Mouse (Mus musculus) adrenal gland, adult 18-20 months (tissue): Measurements from ENCODE around the gene Gale. TPM values are rescaled to one million over a fixed set of nuclear protein-coding genes. Genes with fewer than 3 reads are reported as not detected.

ENCODE experiments used
- DNase-seq, 2 experiments: peaks; one replicate each; pipeline ENCODE4 v3.0.0; 2021 to 2022; ENCODE audit warnings: low spot score in 2 of 2
- total RNA-seq, 2 experiments: library from RNA; stranded (reverse); gene quantifications; 1 replicate in 1 of 2; 2 replicates in 1 of 2; pipeline ENCODE4 v1.2.3; 2021

The Gale gene
- total RNA-seq, 2 experiments from 2014 or later = 18.2 to 43.2 TPM

GRCm38 (mm10) chr4:135942193-135942592 is 21.3 kb upstream of the Gale start:
- no peak for DNase-seq

DNA sequence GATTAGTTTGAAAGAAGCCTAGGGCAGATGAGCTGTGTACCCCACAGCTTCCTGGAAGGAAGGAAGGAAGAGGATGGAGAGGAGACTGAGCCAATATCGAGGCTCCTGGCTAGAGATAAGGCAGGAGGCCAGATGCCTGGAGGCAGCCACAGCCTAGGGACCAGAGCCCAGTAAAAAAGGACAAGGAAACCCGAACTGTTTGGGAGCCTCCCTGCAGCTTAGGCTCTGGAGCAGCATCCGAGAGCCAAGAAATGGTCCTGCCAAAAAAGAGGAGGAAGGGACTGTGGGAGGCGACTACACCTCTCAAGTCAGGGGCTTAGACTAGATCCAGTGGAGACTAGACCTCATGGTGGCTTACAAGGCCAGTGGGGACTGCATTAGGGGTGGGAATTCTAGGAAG is 20.1 kb upstream of the Gale start:
- no peak for DNase-seq

GRCm38 (mm10) chr4:135945706-135946105 is 17.8 kb upstream of the Gale start:
- no peak for DNase-seq

- DNase-seq = peak; percentile 94
These were observed 17.3 kb upstream of the Gale start, which contains the start of gene Hmgcl for GRCm38 (mm10) chr4:135946278-135946658. Hmgcl (plus strand) TSS chr4:135946448.

DNA sequence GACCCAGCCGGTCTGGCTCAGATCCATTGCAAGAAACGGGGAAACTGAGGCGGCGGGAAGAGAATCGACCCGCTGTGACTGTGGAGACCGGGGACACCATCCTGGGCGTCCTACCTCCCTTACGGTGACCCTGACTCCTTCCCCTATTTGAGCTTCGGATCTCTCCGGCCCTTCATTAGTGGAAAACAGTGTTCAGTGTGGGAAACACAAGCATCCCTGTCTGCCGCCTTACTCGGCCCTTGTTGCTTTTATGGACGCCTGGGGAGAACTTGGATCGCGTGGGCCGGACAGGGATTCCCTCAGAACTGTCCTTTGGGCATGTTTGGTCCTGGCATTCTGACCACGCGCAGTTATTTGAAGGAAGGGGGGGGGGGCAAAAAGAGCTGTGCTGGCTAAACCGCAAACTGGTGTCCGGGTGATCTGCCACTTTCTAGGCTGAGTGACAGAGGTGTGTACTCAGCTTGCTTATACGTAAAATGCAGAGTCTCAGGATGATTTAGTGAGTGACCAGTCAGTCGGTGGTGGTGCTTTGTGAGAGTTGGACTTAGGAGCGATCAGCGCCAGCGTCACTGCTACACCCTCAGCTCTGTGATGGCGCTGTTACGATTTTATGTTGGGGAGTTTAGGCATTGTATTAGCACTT is 16.7 kb upstream of the Gale start:
- DNase-seq = no peak

DNA sequence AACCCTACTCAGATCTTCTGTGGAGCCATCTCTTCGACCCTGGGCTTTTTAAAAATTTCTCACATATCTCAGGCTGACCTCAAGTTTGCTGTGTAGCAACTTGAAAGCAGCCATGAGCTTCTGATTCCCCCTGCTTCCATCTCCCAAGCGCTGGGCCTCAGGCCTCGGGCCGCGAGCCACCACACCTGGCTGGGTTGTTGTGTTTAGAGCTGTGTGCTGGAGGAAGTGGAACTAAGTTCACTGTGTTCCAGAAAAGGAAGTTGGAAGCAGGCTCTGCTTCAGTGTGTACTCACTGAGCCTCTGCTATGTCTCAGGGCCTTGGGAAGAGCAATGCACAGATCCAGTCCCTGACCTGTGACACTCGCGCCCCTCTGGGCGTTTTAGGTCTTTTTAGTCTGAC is 15.4 kb upstream of the Gale start:
- no peak for DNase-seq

DNA sequence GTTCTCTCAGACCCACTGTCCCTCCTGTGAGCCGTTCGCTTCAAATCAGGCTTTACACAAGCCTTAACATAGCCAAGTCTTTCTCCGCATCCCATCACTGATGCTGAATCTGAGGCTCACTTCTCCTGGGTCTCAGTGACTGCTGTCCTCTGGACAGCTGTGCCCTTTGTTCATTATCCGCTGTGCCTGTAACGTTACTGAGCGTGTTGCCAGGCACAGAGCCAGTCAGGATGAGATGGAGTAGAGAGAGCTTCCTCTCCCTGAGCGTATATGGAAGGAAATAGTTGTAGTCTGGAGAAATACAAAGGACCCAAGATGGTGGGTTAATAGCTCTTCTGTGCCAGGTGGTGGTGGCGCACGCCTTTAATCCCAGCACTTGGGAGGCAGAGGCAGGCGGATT is 14.1 kb upstream of the Gale start:
- DNase-seq = no peak

- no peak for DNase-seq
These were observed 13.6 kb upstream of the Gale start for GRCm38 (mm10) chr4:135949911-135950310.

GRCm38 (mm10) chr4:135950365-135950764 is 13.2 kb upstream of the Gale start:
- DNase-seq = no peak

DNA sequence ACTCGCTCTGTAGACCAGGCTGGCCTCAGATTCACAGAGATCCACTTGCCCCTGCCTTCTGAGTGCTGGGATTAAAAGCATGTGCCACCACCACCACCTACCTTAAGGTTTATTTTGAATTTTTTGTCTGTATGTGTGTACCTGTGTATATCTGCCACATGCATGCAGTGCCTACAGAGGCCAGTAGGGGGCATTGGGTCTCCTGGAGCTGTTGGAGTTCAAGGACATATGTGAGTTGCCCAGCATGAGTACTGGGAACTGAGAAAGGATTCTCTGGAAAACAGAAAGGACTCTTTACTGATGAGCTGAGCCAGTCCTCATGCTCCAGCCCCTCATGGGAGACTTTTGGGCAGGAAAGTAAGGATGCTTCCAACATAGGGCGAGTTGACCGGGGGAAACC is 12.0 kb upstream of the Gale start:
- no peak for DNase-seq

- no peak for DNase-seq
These were observed 10.3 kb upstream of the Gale start for GRCm38 (mm10) chr4:135953179-135953578.

- DNase-seq = peak; percentile 71 to 81
These were observed 9.3 kb upstream of the Gale start for GRCm38 (mm10) chr4:135954241-135954640.

GRCm38 (mm10) chr4:135955886-135956285 is 7.6 kb upstream of the Gale start:
- no peak for DNase-seq

GRCm38 (mm10) chr4:135958354-135958753 is 5.2 kb upstream of the Gale start:
- no peak for DNase-seq

- peak; percentile 75 to 79 for DNase-seq
These were observed 2.8 kb upstream of the Gale start for GRCm38 (mm10) chr4:135960717-135961116.

- DNase-seq = no peak
These were observed 1.8 kb upstream of the Gale start for GRCm38 (mm10) chr4:135961709-135962108.

DNA sequence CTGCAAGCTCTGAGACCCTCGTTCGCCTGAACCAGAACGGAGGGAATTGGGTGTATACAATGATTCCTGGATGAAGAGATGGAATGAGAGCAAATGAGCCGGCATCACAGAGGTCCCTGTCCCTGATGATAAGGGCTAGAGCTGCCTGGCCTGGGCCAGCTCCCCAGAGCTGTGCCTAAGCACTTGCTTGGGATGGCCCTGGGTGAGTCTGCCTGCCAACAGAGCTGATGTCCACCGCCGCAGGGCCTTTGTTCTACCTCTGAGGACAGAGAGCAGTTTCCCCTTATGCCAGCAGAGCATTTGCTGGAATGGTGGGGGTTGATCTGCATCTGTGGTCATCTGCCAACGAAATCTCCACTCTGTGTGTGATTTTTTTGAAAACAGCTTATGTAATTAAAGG is 1.3 kb upstream of the Gale start:
- no peak for DNase-seq

GRCm38 (mm10) chr4:135962946-135963345 is 581 bp upstream of the Gale start:
- no peak for DNase-seq

DNA sequence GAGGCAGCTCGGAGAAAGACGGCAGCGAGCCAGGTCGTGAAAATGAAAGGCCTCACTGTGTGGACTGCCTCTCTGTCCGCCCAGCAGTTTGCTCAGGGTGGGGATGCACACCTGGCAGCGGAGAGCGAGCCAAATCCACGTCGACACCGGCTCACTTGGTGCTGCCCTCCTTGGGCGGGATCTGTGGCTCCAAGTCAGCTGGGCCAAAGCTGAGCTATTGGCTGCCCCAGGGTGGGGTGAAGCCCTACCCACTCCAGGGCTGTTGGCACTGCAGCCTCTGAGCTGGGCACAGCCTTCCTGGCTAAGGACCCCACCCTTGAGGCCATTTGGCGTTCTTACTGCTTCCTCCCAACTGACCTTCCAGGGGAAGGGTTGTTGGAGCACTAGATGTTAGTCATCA is 899 bp downstream of the Gale start:
- DNase-seq = peak in 1 of 2 experiments; percentile 63

DNA sequence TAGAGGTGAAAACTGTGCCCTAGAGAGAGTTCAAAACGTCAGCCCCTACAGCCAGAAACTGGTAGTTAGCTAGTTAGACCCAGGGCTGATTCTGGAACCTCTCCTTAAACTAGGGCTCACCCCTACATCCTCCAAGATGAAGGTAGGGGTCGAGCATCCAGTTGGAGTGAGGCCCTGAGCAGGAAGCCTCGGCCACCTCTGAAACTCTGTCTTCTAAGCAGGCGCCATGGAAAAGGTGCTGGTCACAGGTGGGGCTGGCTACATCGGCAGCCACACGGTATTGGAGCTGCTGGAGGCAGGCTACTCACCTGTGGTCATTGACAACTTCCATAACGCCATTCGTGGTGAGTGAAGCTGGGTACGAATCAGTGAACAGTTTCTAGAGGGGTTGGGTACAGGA is 1.6 kb downstream of the Gale start:
- DNase-seq = no peak

- DNase-seq = no peak
These were observed 2.8 kb downstream of the Gale start for GRCm38 (mm10) chr4:135966283-135966682.

DNA sequence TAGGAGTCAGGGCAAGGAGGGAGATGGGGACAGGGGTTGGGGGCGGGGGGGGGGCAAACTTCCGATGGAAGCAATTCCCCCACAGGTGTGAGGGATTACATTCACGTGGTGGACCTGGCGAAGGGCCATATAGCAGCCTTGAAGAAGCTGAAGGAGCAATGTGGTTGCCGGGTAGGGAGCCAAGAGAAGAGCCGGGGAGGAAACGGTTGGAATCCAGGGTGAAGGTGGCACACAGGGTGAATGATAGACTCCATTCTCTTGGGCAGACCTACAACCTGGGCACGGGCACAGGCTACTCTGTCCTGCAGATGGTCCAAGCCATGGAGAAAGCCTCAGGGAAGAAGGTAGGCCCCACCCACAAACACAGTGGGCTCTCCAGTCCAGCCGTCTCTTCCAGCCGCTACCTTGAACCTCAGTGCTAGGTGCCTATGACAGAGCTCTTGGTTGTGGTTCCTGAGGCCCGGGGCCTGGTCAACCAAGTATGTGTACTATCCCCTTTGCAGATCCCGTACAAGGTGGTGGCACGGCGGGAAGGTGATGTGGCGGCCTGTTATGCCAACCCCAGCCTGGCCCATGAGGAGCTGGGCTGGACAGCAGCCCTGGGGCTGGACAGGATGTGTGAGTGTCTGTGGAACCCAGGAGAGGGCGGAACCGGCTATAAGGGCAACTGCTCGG is 3.7 kb downstream of the Gale start:
- no peak for DNase-seq

GRCm38 (mm10) chr4:135968271-135968869 is 4.8 kb downstream of the Gale start:
- no peak for DNase-seq
